Mouse (Mus musculus): ENCODE data around the gene Slc16a13. TPM values are rescaled to one million over a fixed set of nuclear protein-coding genes. Genes with fewer than 3 reads are reported as not detected.

The Slc16a13 gene
- polyA plus RNA-seq, 1 experiment, result 8.5 TPM

- TF ChIP-seq POLR2A (IDR thresholded peaks at IDR 0.05; ENCODE audit: borderline replicate concordance, low read depth, low read length), result no peak
- no peak for TF ChIP-seq CTCF (IDR thresholded peaks at IDR 0.05; ENCODE audit: low read depth, low read length)
- Histone ChIP-seq H3K4me3 (ENCODE audit: insufficient read depth, low read length) (no peak overlapping the region), H3K27ac (ENCODE audit: insufficient read depth, low read depth, low read length) (no peak overlapping the region), H3K4me1 (ENCODE audit: control insufficient read depth, insufficient read depth, low read length) (peaks cover 21% of the 10 kb centered on the region)
Observed at GRCm38 (mm10) chr11:70168136-70168535, 52.7 kb downstream of the Slc16a13 start.

Other genes with a start within 250 kb of the Slc16a13 start
- gene Ctdnep1, start 239.9 kb downstream of the Slc16a13 start, polyA plus RNA-seq (2012; ENCODE audit: insufficient read depth, insufficient read length, missing spikeins), result 176 and 194 TPM in 2 replicates
- 41.4 and 49.8 TPM in 2 replicates for gene Elp5, start 238.5 kb downstream of the Slc16a13 start, polyA plus RNA-seq (2012; ENCODE audit: insufficient read depth, insufficient read length, missing spikeins)
- 1,001 and 1,002 TPM in 2 replicates for gene Gabarap, start 229.9 kb downstream of the Slc16a13 start, polyA plus RNA-seq (2012; ENCODE audit: insufficient read depth, insufficient read length, missing spikeins)
- 77.6 and 78.1 TPM in 2 replicates for gene Phf23, start 225.3 kb downstream of the Slc16a13 start, polyA plus RNA-seq (2012; ENCODE audit: insufficient read depth, insufficient read length, missing spikeins)
- gene Dvl2, start 220.5 kb downstream of the Slc16a13 start, polyA plus RNA-seq (2012; ENCODE audit: insufficient read depth, insufficient read length, missing spikeins), result 20.4 and 25.8 TPM in 2 replicates
- gene Acadvl, start 205.7 kb downstream of the Slc16a13 start, polyA plus RNA-seq (2012; ENCODE audit: insufficient read depth, insufficient read length, missing spikeins), result 46.4 and 51.3 TPM in 2 replicates
- gene Dlg4, start 204.1 kb downstream of the Slc16a13 start, polyA plus RNA-seq (2012; ENCODE audit: insufficient read depth, insufficient read length, missing spikeins), result 31.1 and 34.0 TPM in 2 replicates
- not detected in 2 replicates for gene Asgr1, start 167.0 kb downstream of the Slc16a13 start, polyA plus RNA-seq (2012; ENCODE audit: insufficient read depth, insufficient read length, missing spikeins)
- gene Asgr2, start 128.4 kb downstream of the Slc16a13 start, polyA plus RNA-seq (2012; ENCODE audit: insufficient read depth, insufficient read length, missing spikeins), result 1.4 and 2.3 TPM in 2 replicates
- 7.7 and 7.8 TPM in 2 replicates for gene Mgl2, start 90.7 kb downstream of the Slc16a13 start, polyA plus RNA-seq (2012; ENCODE audit: insufficient read depth, insufficient read length, missing spikeins)
- 106 and 116 TPM in 2 replicates for gene Clec10a, start 64.9 kb downstream of the Slc16a13 start, polyA plus RNA-seq (2012; ENCODE audit: insufficient read depth, insufficient read length, missing spikeins)
- not detected in 2 replicates for gene Slc16a11, start 8.3 kb downstream of the Slc16a13 start, polyA plus RNA-seq (2012; ENCODE audit: insufficient read depth, insufficient read length, missing spikeins)
- gene Bcl6b, start 8.7 kb upstream of the Slc16a13 start, polyA plus RNA-seq (2012; ENCODE audit: insufficient read depth, insufficient read length, missing spikeins), result 0.32 and 0.70 TPM in 2 replicates
- gene 0610010K14Rik, start 16.9 kb upstream of the Slc16a13 start, polyA plus RNA-seq (2012; ENCODE audit: insufficient read depth, insufficient read length, missing spikeins), result 49.9 and 53.0 TPM in 2 replicates
- 3.3 and 4.8 TPM in 2 replicates for gene Gm21988, start 18.8 kb upstream of the Slc16a13 start, polyA plus RNA-seq (2012; ENCODE audit: insufficient read depth, insufficient read length, missing spikeins)
- gene Rnasek, start 18.8 kb upstream of the Slc16a13 start, polyA plus RNA-seq (2012; ENCODE audit: insufficient read depth, insufficient read length, missing spikeins), result 322 and 354 TPM in 2 replicates
- gene Alox12, start 34.3 kb upstream of the Slc16a13 start, polyA plus RNA-seq (2012; ENCODE audit: insufficient read depth, insufficient read length, missing spikeins), result 0.27 TPM in 1 of 2 replicates, not detected in the other
- not detected in 2 replicates for gene Alox12e, start 101.6 kb upstream of the Slc16a13 start, polyA plus RNA-seq (2012; ENCODE audit: insufficient read depth, insufficient read length, missing spikeins)
- 0.46 TPM in 1 of 2 replicates, not detected in the other for gene Alox15, start 131.0 kb upstream of the Slc16a13 start, polyA plus RNA-seq (2012; ENCODE audit: insufficient read depth, insufficient read length, missing spikeins)
- gene Pelp1, start 189.0 kb upstream of the Slc16a13 start, polyA plus RNA-seq (2012; ENCODE audit: insufficient read depth, insufficient read length, missing spikeins), result 19.3 and 21.2 TPM in 2 replicates
- gene Arrb2, start 211.6 kb upstream of the Slc16a13 start, polyA plus RNA-seq (2012; ENCODE audit: insufficient read depth, insufficient read length, missing spikeins), result 520 and 549 TPM in 2 replicates
- gene Med11, start 230.9 kb upstream of the Slc16a13 start, polyA plus RNA-seq (2012; ENCODE audit: insufficient read depth, insufficient read length, missing spikeins), result 40.5 and 41.6 TPM in 2 replicates
- gene Zmynd15, start 238.4 kb upstream of the Slc16a13 start, polyA plus RNA-seq (2012; ENCODE audit: insufficient read depth, insufficient read length, missing spikeins), result 21.7 and 23.7 TPM in 2 replicates
- 434 and 456 TPM in 2 replicates for gene Cxcl16, start 238.9 kb upstream of the Slc16a13 start, polyA plus RNA-seq (2012; ENCODE audit: insufficient read depth, insufficient read length, missing spikeins)